Mouse (Mus musculus): ENCODE results near the gene Hoxc13. TPM values are rescaled to one million over a fixed set of nuclear protein-coding genes. Genes with fewer than 3 reads are reported as not detected.
A peak's percentile ranks its signal among the peaks of the same experiment; 100 is the strongest.

Gene Hoxc13
- total and polyA plus RNA-seq, 3 experiments: not detected

DNA sequence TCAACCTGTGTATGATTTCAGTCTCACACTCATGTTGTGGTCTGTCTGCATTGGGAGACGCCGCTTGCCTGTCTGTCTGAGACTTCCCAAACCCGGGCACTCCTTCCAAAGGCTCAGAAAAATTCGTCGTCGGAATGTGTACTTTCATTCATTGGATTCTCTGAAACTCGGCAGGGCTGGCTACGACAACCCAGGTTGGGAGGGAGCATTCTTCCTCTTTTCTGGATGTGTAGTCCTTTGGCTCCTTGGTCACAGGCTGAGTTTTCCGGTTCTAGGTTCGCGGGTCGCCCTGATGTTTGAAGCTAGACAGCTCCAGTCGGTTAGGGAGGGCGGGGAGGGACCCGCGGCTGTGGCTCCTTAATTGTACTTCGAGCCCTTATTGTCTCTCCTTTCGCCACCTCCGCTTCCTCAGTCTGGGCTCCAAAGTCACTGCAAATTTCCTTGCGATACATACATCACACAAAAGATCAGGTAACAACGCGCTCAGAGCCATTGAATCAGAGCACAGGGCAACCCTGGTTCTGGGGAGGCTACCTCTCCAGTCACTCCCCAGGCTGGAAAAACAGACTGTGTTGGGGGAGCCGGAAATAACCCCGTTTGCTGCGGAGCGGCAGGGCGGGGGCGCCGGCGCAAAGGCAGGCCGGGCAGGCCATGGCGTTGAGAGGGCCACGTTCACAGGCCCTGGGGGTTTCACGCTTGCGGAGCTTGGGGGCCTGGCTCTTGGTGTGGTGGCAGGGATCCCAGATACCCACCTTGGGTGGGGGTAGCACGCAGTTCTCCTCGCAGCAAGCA is 55.9 kb downstream of the Hoxc13 start (continued):
- TF ChIP-seq TCF12 (IDR thresholded peaks at IDR 0.05; ENCODE audit: low read depth, low read length) (peak; percentile 30; the same call in 1 of the 2 replicates), MAX (IDR thresholded peaks at IDR 0.05; ENCODE audit: low read length) (peak; percentile 52; the same call in 1 of the 2 replicates), GATA1 (IDR thresholded peaks at IDR 0.05; ENCODE audit: low read depth, low read length) (no peak)

DNA sequence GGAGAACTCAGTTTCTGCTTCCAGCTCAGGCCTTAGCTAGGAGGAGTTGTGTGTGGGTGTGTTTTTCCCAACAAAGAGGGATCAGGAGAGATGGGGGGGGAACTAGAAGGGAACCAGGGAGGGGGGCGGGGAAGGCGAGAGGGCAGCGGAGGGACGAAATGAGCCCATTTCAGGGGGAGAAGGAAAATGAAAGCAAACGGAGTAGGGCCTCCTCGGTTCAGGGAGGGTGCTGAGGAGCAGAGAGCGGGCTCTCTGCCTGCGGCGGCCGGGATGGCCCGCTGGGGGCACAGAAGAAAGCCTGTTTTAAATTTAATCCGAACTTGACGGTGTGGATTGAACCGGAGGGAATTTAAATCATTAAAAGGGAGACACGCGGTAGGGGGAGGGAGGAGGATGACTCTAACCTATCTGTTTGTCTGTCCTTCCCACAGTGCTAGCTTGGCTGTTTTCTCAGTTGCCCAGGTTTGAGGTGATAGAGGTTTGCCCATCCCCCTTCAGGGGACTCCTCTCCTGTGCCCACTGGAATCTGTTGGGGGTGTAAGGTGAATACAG is 56.6 kb downstream of the Hoxc13 start:
- peak; percentile 46; the same call in 1 of the 2 replicates for TF ChIP-seq E2F4 (IDR thresholded peaks at IDR 0.05; ENCODE audit: borderline replicate concordance, low read depth, low read length)
- no peak; the same call in none of the 2 replicates for TF ChIP-seq MAX (IDR thresholded peaks at IDR 0.05; ENCODE audit: low read length)
- 0 out of 2 replicates have a peak, but pooled peaks have one; percentile 37 for TF ChIP-seq TBP (IDR thresholded peaks at IDR 0.05; ENCODE audit: low read depth, low read length)
- TF ChIP-seq HCFC1 (IDR thresholded peaks at IDR 0.05; ENCODE audit: low read depth, low read length): peak; percentile 16; the same call in 1 of the 2 replicates
- TF ChIP-seq SMC3 (IDR thresholded peaks at IDR 0.05; ENCODE audit: low read depth, low read length): no peak
- TF ChIP-seq CHD1 (IDR thresholded peaks at IDR 0.05; ENCODE audit: low read depth, low read length): peak; percentile 46; the same call in 1 of the 2 replicates
- TF ChIP-seq UBTF (IDR thresholded peaks at IDR 0.05; ENCODE audit: borderline replicate concordance, insufficient read depth, low read depth, low read length): 0 out of 2 replicates have a peak, but pooled peaks have one; percentile 6
- TF ChIP-seq POLR2A (IDR thresholded peaks at IDR 0.05; ENCODE audit: control insufficient read depth in 1 of 2, insufficient read depth in 1 of 2, low read depth in 1 of 2, low read length in 2 of 2, poor library complexity in 1 of 2): no peak
- no peak for TF ChIP-seq TAL1 (IDR thresholded peaks at IDR 0.05; ENCODE audit: low read length)
- 0 out of 2 replicates have a peak, but pooled peaks have one; percentile 4 for TF ChIP-seq USF1 (IDR thresholded peaks at IDR 0.05; ENCODE audit: low read depth, low read length)
- no peak for TF ChIP-seq USF2 (IDR thresholded peaks at IDR 0.05; ENCODE audit: borderline replicate concordance in 1 of 2, insufficient read depth in 1 of 2, low read depth in 1 of 2, low read length in 2 of 2)
- peak in 1 of 2 experiments; percentile 26; a peak in 2 of 4 replicates for TF ChIP-seq EP300 (IDR thresholded peaks at IDR 0.05; ENCODE audit: low read depth in 1 of 2, low read length in 2 of 2)
- Histone ChIP-seq H3K9ac (ENCODE audit: control insufficient read depth, low read depth, low read length, poor library complexity, severe bottlenecking) (peak overlapping the region; percentile 93), H3K79me2 (ENCODE audit: control insufficient read depth, insufficient read depth, low read length, poor library complexity) (peaks cover 54% of the 10 kb centered on the region), H3K36me3 (ENCODE audit: control insufficient read depth in 1 of 2, insufficient read depth in 2 of 2, low read length in 2 of 2) (peaks cover 0 to 18% of the 10 kb centered on the region in 2 experiments; a peak in 2 of 4 replicates), H3K9me3 (replicated peaks; ENCODE audit: insufficient read depth, low read length) (no peaks in the 10 kb centered on the region), H3K4me1 (ENCODE audit: control insufficient read depth in 1 of 2, insufficient read depth in 2 of 2, low read length in 2 of 2) (peaks cover 16 to 23% of the 10 kb centered on the region in 2 experiments), H3K27ac (ENCODE audit: control insufficient read depth, low read depth, low read length) (peak overlapping the region; percentile 83), H3K27me3 (ENCODE audit: control insufficient read depth in 1 of 2, insufficient read depth in 2 of 2, low read length in 2 of 2) (no peaks in the 10 kb centered on the region), H3K4me3 (ENCODE audit: control insufficient read depth in 1 of 2, insufficient read depth in 1 of 2, low read depth in 2 of 2, low read length in 2 of 2) (peak overlapping the region; percentile 81 to 89)
- peak; percentile 68 for DNase-seq (ENCODE audit: low read depth, low spot score)

Other genes starting within 250 kb of the Hoxc13 start
- 513 and 583 TPM in 2 replicates for gene Atp5g2, start 248.8 kb upstream of the Hoxc13 start, total RNA-seq (2012; rRNA removed)
- 10 to 100 TPM in 1 of 2 experiments, not detected in 1; 59.4 TPM for gene Atp5g2, start 248.8 kb upstream of the Hoxc13 start, polyA plus RNA-seq (2012; ENCODE audit: insufficient read depth in 1 of 2, insufficient read length in 2 of 2, low read depth in 1 of 2, low replicate concordance in 2 of 2, missing spikeins in 1 of 2)
- 2.9 and 3.5 TPM in 2 replicates for gene Calcoco1, start 198.9 kb upstream of the Hoxc13 start, total RNA-seq (2012; rRNA removed)
- gene Calcoco1, start 198.9 kb upstream of the Hoxc13 start, polyA plus RNA-seq (2012; ENCODE audit: insufficient read depth in 1 of 2, insufficient read length in 2 of 2, low read depth in 1 of 2, low replicate concordance in 2 of 2, missing spikeins in 1 of 2): 10 to 100 TPM in 1 of 2 experiments, not detected in 1; 19.0 TPM
- gene Hoxc12, start 15.7 kb downstream of the Hoxc13 start, total RNA-seq (2012; rRNA removed): not detected in 2 replicates
- gene Hoxc12, start 15.7 kb downstream of the Hoxc13 start, polyA plus RNA-seq (2012; ENCODE audit: insufficient read depth in 1 of 2, insufficient read length in 2 of 2, low read depth in 1 of 2, low replicate concordance in 2 of 2, missing spikeins in 1 of 2): not detected
- gene Hoxc11, start 33.3 kb downstream of the Hoxc13 start, total RNA-seq (2012; rRNA removed): not detected in 2 replicates
- not detected for gene Hoxc11, start 33.3 kb downstream of the Hoxc13 start, polyA plus RNA-seq (2012; ENCODE audit: insufficient read depth in 1 of 2, insufficient read length in 2 of 2, low read depth in 1 of 2, low replicate concordance in 2 of 2, missing spikeins in 1 of 2)
- gene Hoxc10, start 45.7 kb downstream of the Hoxc13 start, total RNA-seq (2012; rRNA removed): 6.3 and 6.8 TPM in 2 replicates
- gene Hoxc10, start 45.7 kb downstream of the Hoxc13 start, polyA plus RNA-seq (2012; ENCODE audit: insufficient read depth in 1 of 2, insufficient read length in 2 of 2, low read depth in 1 of 2, low replicate concordance in 2 of 2, missing spikeins in 1 of 2): 10 to 100 TPM in 1 of 2 experiments, not detected in 1; 24.8 TPM
- 0.46 and 0.56 TPM in 2 replicates for gene Hoxc5, start 46.3 kb downstream of the Hoxc13 start, total RNA-seq (2012; rRNA removed)
- gene Hoxc5, start 46.3 kb downstream of the Hoxc13 start, polyA plus RNA-seq (2012; ENCODE audit: insufficient read depth in 1 of 2, insufficient read length in 2 of 2, low read depth in 1 of 2, low replicate concordance in 2 of 2, missing spikeins in 1 of 2): 1 to 10 TPM in 1 of 2 experiments, not detected in 1; 3.0 TPM
- gene Hoxc9, start 55.3 kb downstream of the Hoxc13 start, total RNA-seq (2012; rRNA removed): 3.2 and 4.1 TPM in 2 replicates
- 100 to 1,000 TPM in 1 of 2 experiments, 1 to 10 TPM in 1; 9.5 to 400 TPM for gene Hoxc9, start 55.3 kb downstream of the Hoxc13 start, polyA plus RNA-seq (2012; ENCODE audit: insufficient read depth in 1 of 2, insufficient read length in 2 of 2, low read depth in 1 of 2, low replicate concordance in 2 of 2, missing spikeins in 1 of 2)
- gene Hoxc8, start 69.5 kb downstream of the Hoxc13 start, total RNA-seq (2012; rRNA removed): 0.26 and 0.31 TPM in 2 replicates
- 1 to 10 TPM in 1 of 2 experiments, not detected in 1; 1.7 TPM for gene Hoxc8, start 69.5 kb downstream of the Hoxc13 start, polyA plus RNA-seq (2012; ENCODE audit: insufficient read depth in 1 of 2, insufficient read length in 2 of 2, low read depth in 1 of 2, low replicate concordance in 2 of 2, missing spikeins in 1 of 2)
- gene Hoxc6, start 77.2 kb downstream of the Hoxc13 start, total RNA-seq (2012; rRNA removed): 1.7 and 2.3 TPM in 2 replicates
- 1 to 10 TPM in 1 of 2 experiments, not detected in 1; 9.4 TPM for gene Hoxc6, start 77.2 kb downstream of the Hoxc13 start, polyA plus RNA-seq (2012; ENCODE audit: insufficient read depth in 1 of 2, insufficient read length in 2 of 2, low read depth in 1 of 2, low replicate concordance in 2 of 2, missing spikeins in 1 of 2)
- 2.5 and 2.6 TPM in 2 replicates for gene Hoxc4, start 97.8 kb downstream of the Hoxc13 start, total RNA-seq (2012; rRNA removed)
- 1 to 10 TPM in 1 of 2 experiments, not detected in 1; 9.4 TPM for gene Hoxc4, start 97.8 kb downstream of the Hoxc13 start, polyA plus RNA-seq (2012; ENCODE audit: insufficient read depth in 1 of 2, insufficient read length in 2 of 2, low read depth in 1 of 2, low replicate concordance in 2 of 2, missing spikeins in 1 of 2)
- gene Smug1, start 246.0 kb downstream of the Hoxc13 start, total RNA-seq (2012; rRNA removed): 3.8 and 5.2 TPM in 2 replicates
- 1 to 10 TPM in 1 of 2 experiments, not detected in 1; 4.6 TPM for gene Smug1, start 246.0 kb downstream of the Hoxc13 start, polyA plus RNA-seq (2012; ENCODE audit: insufficient read depth in 1 of 2, insufficient read length in 2 of 2, low read depth in 1 of 2, low replicate concordance in 2 of 2, missing spikeins in 1 of 2)

Data from MEL (cell line).